Mouse (Mus musculus): ENCODE measurements around the gene Sfrp4. TPM values are rescaled to one million over a fixed set of nuclear protein-coding genes. Genes with fewer than 3 reads are reported as not detected.

The Sfrp4 gene
- polyA plus RNA-seq, 1 experiment from 2014 or later, result 0.70 TPM

DNA sequence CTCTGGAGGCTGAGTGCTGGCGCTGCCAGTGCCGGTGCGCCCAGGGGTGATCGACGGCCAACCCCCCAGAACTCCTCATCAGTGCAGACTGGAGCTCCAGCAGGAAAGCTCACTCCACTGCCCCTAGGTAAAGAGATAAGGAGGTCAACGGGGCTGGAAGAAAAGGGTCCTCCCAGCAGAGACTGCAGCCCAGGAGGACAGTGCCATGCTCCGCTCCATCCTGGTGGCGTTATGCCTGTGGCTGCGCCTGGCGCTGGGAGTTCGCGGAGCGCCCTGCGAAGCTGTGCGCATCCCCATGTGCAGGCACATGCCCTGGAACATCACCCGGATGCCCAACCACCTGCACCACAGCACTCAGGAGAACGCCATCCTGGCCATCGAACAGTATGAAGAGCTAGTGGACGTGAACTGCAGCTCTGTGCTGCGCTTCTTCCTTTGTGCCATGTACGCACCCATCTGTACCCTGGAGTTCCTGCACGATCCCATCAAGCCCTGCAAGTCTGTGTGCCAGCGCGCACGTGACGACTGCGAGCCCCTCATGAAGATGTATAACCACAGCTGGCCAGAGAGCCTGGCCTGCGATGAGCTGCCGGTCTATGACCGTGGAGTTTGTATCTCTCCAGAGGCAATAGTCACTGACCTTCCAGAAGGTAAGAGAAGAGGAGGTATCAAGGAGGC lies 463 bp downstream of the Sfrp4 start:
- Histone ChIP-seq H3K4me3 (ENCODE audit: low read depth, low read length) (peak overlapping the region; percentile 48), H3K36me3 (ENCODE audit: control insufficient read depth, insufficient read depth, low read length) (no peaks in the 10 kb centered on the region), H3K27me3 (ENCODE audit: control insufficient read depth, insufficient read depth, low read length) (peaks cover 12% of the 10 kb centered on the region; the same call in 1 of the 2 replicates), H3K27ac (ENCODE audit: low read depth, low read length) (no peak overlapping the region), H3K4me1 (ENCODE audit: control insufficient read depth, insufficient read depth, low read length) (peaks cover 2% of the 10 kb centered on the region; the same call in 1 of the 2 replicates), H3K9ac (ENCODE audit: low read depth, low read length) (peak overlapping the region; percentile 60), H3K9me3 (replicated peaks; ENCODE audit: control insufficient read depth, low read length) (no peaks in the 10 kb centered on the region), H3K4me2 (peak overlapping the region; percentile 94)
- no peak for ATAC-seq (replicated peaks; ENCODE audit: insufficient number of reproducible peaks, low FRiP score, low TSS enrichment)
- 20% methylated on average over 30 of the region's 30 CpGs for WGBS (ENCODE audit: insufficient replicate concordance)

- Histone ChIP-seq H3K4me3 (ENCODE audit: low read depth, low read length) (no peak overlapping the region), H3K27me3 (ENCODE audit: control insufficient read depth, insufficient read depth, low read length) (peaks cover 12% of the 10 kb centered on the region; the same call in 1 of the 2 replicates), H3K4me1 (ENCODE audit: control insufficient read depth, insufficient read depth, low read length) (peaks cover 2% of the 10 kb centered on the region; the same call in 1 of the 2 replicates), H3K9me3 (replicated peaks; ENCODE audit: control insufficient read depth, low read length) (no peaks in the 10 kb centered on the region), H3K4me2 (no peak overlapping the region), H3K27ac (ENCODE audit: low read depth, low read length) (no peak overlapping the region), H3K36me3 (ENCODE audit: control insufficient read depth, insufficient read depth, low read length) (no peaks in the 10 kb centered on the region), H3K9ac (ENCODE audit: low read depth, low read length) (no peak overlapping the region)
- 77% methylated on average over 11 of the region's 11 CpGs for WGBS (ENCODE audit: insufficient replicate concordance)
- ATAC-seq (replicated peaks; ENCODE audit: insufficient number of reproducible peaks, low FRiP score, low TSS enrichment), result no peak
These were observed 1.9 kb downstream of the Sfrp4 start for GRCm38 (mm10) chr13:19624632-19625320.

DNA sequence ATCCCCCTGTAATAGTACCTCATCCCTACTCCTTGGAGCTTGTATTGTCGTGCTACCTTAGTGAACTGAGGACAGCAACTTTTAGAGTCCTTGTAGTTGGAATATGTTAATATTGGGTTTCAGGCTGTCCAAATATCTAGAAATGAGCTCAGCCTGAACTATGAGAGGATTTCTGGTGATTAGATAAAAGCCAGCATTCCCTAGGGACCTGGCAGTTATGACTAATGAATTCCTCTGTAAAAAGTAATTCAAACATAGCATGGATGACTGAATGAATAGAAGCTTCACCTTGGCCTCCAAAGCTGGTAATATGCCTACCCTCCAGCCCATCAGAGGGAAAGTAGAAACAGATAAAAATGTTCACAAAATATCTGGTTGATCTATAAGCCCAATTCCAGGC lies 3.6 kb downstream of the Sfrp4 start:
- Histone ChIP-seq H3K36me3 (ENCODE audit: control insufficient read depth, insufficient read depth, low read length) (no peaks in the 10 kb centered on the region), H3K9ac (ENCODE audit: low read depth, low read length) (no peak overlapping the region), H3K27me3 (ENCODE audit: control insufficient read depth, insufficient read depth, low read length) (peaks cover 9% of the 10 kb centered on the region; the same call in 1 of the 2 replicates), H3K4me2 (no peak overlapping the region), H3K4me3 (ENCODE audit: low read depth, low read length) (no peak overlapping the region), H3K27ac (ENCODE audit: low read depth, low read length) (no peak overlapping the region), H3K4me1 (ENCODE audit: control insufficient read depth, insufficient read depth, low read length) (peaks cover 2% of the 10 kb centered on the region; the same call in 1 of the 2 replicates), H3K9me3 (replicated peaks; ENCODE audit: control insufficient read depth, low read length) (no peaks in the 10 kb centered on the region)
- WGBS (ENCODE audit: insufficient replicate concordance), result 79% methylated on average over 1 of the region's 1 CpGs
- no peak for ATAC-seq (replicated peaks; ENCODE audit: insufficient number of reproducible peaks, low FRiP score, low TSS enrichment)

DNA sequence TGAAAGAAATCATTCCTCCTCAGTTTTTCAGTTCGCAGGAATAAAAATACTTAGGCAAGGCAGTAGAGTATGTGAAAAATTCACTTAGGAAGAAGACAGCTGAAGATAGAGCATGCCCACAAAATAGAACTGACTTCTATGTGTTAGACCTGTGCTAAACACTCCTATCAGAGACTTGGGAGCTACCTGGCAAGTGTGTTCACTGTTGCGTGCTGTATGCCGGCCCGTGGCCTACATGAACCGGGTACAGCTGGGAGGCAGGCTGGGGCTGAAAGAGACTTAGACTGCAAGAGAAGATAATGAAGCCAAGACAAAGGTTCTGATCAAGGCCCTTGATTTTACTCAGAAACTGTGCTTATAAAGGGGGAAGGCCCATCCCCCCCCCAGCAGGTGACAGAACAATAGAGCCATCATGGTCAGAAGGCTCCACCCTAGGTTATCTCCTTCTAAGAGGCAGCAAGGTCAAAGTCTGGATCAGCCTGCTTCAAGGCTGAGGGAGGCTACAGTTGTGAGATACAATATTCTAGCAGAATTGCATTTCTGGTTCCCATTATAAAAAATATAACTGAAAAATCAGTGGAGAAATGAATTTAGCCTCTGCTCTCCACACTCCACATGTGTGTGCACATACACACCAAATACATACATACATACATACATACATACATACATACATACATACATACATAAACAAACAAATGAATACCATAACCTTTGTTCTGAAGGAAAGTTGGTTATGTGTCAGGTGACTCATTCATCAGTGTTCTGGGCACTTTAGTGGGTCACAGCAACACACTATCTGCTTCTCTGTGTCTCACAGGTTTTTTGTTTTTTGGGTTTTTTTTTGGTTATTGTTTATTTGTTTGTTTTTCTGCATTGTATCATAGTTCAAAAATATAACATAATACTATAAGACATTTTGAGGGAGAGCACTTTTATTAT lies 8.1 kb downstream of the Sfrp4 start:
- Histone ChIP-seq H3K4me2 (no peak overlapping the region), H3K27me3 (ENCODE audit: control insufficient read depth, insufficient read depth, low read length) (no peaks in the 10 kb centered on the region), H3K4me1 (ENCODE audit: control insufficient read depth, insufficient read depth, low read length) (no peaks in the 10 kb centered on the region), H3K4me3 (ENCODE audit: low read depth, low read length) (no peak overlapping the region), H3K9ac (ENCODE audit: low read depth, low read length) (no peak overlapping the region), H3K36me3 (ENCODE audit: control insufficient read depth, insufficient read depth, low read length) (no peaks in the 10 kb centered on the region), H3K9me3 (replicated peaks; ENCODE audit: control insufficient read depth, low read length) (no peaks in the 10 kb centered on the region), H3K27ac (ENCODE audit: low read depth, low read length) (no peak overlapping the region)
- WGBS (ENCODE audit: insufficient replicate concordance), result 91% methylated on average over 5 of the region's 5 CpGs
- ATAC-seq (replicated peaks; ENCODE audit: insufficient number of reproducible peaks, low FRiP score, low TSS enrichment), result no peak

- H3K27me3 ChIP-seq (ENCODE audit: control insufficient read depth, insufficient read depth, low read length), result no peaks in the 10 kb centered on the region
- no peak overlapping the region for H3K9ac ChIP-seq (ENCODE audit: low read depth, low read length)
- no peak overlapping the region for H3K27ac ChIP-seq (ENCODE audit: low read depth, low read length)
- no peaks in the 10 kb centered on the region for H3K4me1 ChIP-seq (ENCODE audit: control insufficient read depth, insufficient read depth, low read length)
- WGBS (ENCODE audit: insufficient replicate concordance), result 59% methylated on average over 4 of the region's 4 CpGs
- no peak overlapping the region for H3K4me3 ChIP-seq (ENCODE audit: low read depth, low read length)
- no peaks in the 10 kb centered on the region for H3K36me3 ChIP-seq (ENCODE audit: control insufficient read depth, insufficient read depth, low read length)
- no peak for ATAC-seq (replicated peaks; ENCODE audit: insufficient number of reproducible peaks, low FRiP score, low TSS enrichment)
- H3K4me2 ChIP-seq, result no peak overlapping the region
- H3K9me3 ChIP-seq (replicated peaks; ENCODE audit: control insufficient read depth, low read length), result no peaks in the 10 kb centered on the region
These were observed 13.2 kb downstream of the Sfrp4 start for GRCm38 (mm10) chr13:19636131-19636530.

GRCm38 (mm10) chr13:19640203-19640851 lies 17.4 kb downstream of the Sfrp4 start:
- Histone ChIP-seq H3K9me3 (replicated peaks; ENCODE audit: control insufficient read depth, low read length) (no peaks in the 10 kb centered on the region), H3K9ac (ENCODE audit: low read depth, low read length) (no peak overlapping the region), H3K27ac (ENCODE audit: low read depth, low read length) (no peak overlapping the region), H3K36me3 (ENCODE audit: control insufficient read depth, insufficient read depth, low read length) (no peaks in the 10 kb centered on the region), H3K27me3 (ENCODE audit: control insufficient read depth, insufficient read depth, low read length) (no peaks in the 10 kb centered on the region), H3K4me2 (no peak overlapping the region), H3K4me1 (ENCODE audit: control insufficient read depth, insufficient read depth, low read length) (no peaks in the 10 kb centered on the region), H3K4me3 (ENCODE audit: low read depth, low read length) (no peak overlapping the region)
- WGBS (ENCODE audit: insufficient replicate concordance), result 71% methylated on average over 2 of the region's 2 CpGs
- ATAC-seq (replicated peaks; ENCODE audit: insufficient number of reproducible peaks, low FRiP score, low TSS enrichment), result no peak

DNA sequence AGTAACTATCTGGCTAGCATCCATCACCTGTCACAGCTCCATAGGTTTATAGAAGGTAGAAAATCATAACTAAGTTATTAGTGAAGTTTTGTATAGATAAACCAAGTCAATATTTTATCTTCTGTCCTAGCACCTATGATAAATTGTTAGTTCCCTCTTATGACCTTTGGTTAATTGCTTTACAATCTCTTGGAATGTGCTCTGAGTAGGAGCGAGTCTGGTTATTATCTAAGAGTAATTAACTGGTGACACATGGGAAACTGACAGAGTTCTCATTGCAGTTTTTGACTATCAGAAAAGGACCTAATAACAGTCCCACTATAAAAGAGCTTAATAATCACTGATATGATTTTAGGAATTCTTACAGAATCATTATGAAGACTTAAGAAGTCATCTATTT lies 20.6 kb downstream of the Sfrp4 start:
- H3K4me1 ChIP-seq (ENCODE audit: control insufficient read depth, insufficient read depth, low read length), result no peaks in the 10 kb centered on the region
- H3K27ac ChIP-seq (ENCODE audit: low read depth, low read length), result no peak overlapping the region
- H3K9me3 ChIP-seq (replicated peaks; ENCODE audit: control insufficient read depth, low read length), result no peaks in the 10 kb centered on the region
- H3K4me2 ChIP-seq, result no peak overlapping the region
- ATAC-seq (replicated peaks; ENCODE audit: insufficient number of reproducible peaks, low FRiP score, low TSS enrichment), result no peak
- H3K27me3 ChIP-seq (ENCODE audit: control insufficient read depth, insufficient read depth, low read length), result no peaks in the 10 kb centered on the region
- 59% methylated on average over 1 of the region's 1 CpGs for WGBS (ENCODE audit: insufficient replicate concordance)
- H3K36me3 ChIP-seq (ENCODE audit: control insufficient read depth, insufficient read depth, low read length), result no peaks in the 10 kb centered on the region
- no peak overlapping the region for H3K9ac ChIP-seq (ENCODE audit: low read depth, low read length)
- no peak overlapping the region for H3K4me3 ChIP-seq (ENCODE audit: low read depth, low read length)

GRCm38 (mm10) chr13:19644225-19644624 lies 21.3 kb downstream of the Sfrp4 start:
- H3K4me1 ChIP-seq (ENCODE audit: control insufficient read depth, insufficient read depth, low read length), result no peaks in the 10 kb centered on the region
- no peaks in the 10 kb centered on the region for H3K9me3 ChIP-seq (replicated peaks; ENCODE audit: control insufficient read depth, low read length)
- H3K36me3 ChIP-seq (ENCODE audit: control insufficient read depth, insufficient read depth, low read length), result no peaks in the 10 kb centered on the region
- H3K27me3 ChIP-seq (ENCODE audit: control insufficient read depth, insufficient read depth, low read length), result no peaks in the 10 kb centered on the region
- no peak for ATAC-seq (replicated peaks; ENCODE audit: insufficient number of reproducible peaks, low FRiP score, low TSS enrichment)
- H3K27ac ChIP-seq (ENCODE audit: low read depth, low read length), result no peak overlapping the region
- H3K4me3 ChIP-seq (ENCODE audit: low read depth, low read length), result no peak overlapping the region
- no peak overlapping the region for H3K4me2 ChIP-seq
- no peak overlapping the region for H3K9ac ChIP-seq (ENCODE audit: low read depth, low read length)
- whole genome bisulfite sequencing (ENCODE audit: insufficient replicate concordance), result 56% methylated on average over 2 of the region's 2 CpGs

Data from heart, embryonic 11.5 days (tissue).